Mouse (Mus musculus) E14TG2a.4 (cell line): ENCODE data around the gene Drc7.

Experiments
- H3K27me3 ChIP-seq: 2 replicates; pipeline ENCODE4 v1.6.1; 2014; ENCODE audit warnings: low read length, control low read depth; ENCODE audit not compliant: insufficient read depth
- H3K36me3 ChIP-seq: 2 replicates; pipeline ENCODE4 v1.6.1; 2014; ENCODE audit warnings: low read length, control low read depth; ENCODE audit not compliant: insufficient read depth
- H3K4me1 ChIP-seq: replicated peaks from 2 replicates; pipeline ENCODE4 v1.6.1; 2014; ENCODE audit warnings: low read depth, low read length, control low read depth
- H3K4me3 ChIP-seq: replicated peaks from 2 replicates; pipeline ENCODE4 v1.5.1; 2014; ENCODE audit warnings: mild to moderate bottlenecking, low read length
- H3K9me3 ChIP-seq: 2 replicates; pipeline ENCODE4 v1.6.1; 2014; ENCODE audit warnings: low read length, control low read depth
- CTCF ChIP-seq: conservative IDR thresholded peaks from 2 replicates; pipeline ENCODE4 v1.5.1; 2014; ENCODE audit warnings: low read length
- NANOG ChIP-seq: IDR thresholded peaks from 2 replicates; pipeline ENCODE4 v1.6.1; 2014; ENCODE audit warnings: borderline replicate concordance, low read length, mixed read lengths
- POU5F1 ChIP-seq: IDR thresholded peaks from 2 replicates; pipeline ENCODE4 v1.6.1; 2014; ENCODE audit warnings: low read length, borderline replicate concordance

Drc7 gene

DNA sequence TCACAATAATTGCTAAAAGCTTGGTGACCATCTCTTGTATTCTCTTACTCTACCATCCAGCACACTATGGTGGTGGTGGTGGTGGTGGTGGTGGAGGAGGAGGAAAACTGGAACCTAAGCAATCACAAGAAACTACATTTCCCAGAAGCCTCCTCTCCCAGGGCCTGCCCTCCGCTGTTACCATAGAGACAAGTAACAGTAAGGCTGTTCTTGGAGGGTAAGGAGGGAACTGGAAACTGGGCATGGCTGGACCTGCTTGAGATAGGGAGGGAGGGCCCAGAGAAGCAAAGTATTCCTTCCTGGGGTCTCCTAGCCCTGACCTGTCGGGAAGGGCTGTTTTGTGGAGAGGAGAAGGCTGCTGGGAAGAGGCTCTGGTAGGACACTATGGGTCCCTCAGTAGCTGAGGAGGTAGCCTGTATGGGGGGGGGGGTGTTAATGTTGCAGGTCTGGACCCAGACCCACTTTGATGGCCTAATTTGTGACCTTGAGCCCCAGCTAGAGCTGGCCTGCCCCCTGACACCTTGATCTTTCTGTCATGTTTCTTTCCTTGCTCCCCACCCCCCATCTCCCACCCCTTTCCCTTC, at the start of gene Drc7:
Gene Drc7 (plus strand): TSS at position 177 of the 584 bp plus-strand sequence.
- no peak for TF ChIP-seq CTCF
- no peak for TF ChIP-seq POU5F1
- no peak for TF ChIP-seq NANOG
- Histone ChIP-seq H3K27me3 (no peaks in the 10 kb centered on the region), H3K4me1 (peaks cover 4% of the 10 kb centered on the region), H3K36me3 (no peaks in the 10 kb centered on the region), H3K4me3 (no peak within 1 kb of the TSS), H3K9me3 (no peaks in the 10 kb centered on the region)

DNA sequence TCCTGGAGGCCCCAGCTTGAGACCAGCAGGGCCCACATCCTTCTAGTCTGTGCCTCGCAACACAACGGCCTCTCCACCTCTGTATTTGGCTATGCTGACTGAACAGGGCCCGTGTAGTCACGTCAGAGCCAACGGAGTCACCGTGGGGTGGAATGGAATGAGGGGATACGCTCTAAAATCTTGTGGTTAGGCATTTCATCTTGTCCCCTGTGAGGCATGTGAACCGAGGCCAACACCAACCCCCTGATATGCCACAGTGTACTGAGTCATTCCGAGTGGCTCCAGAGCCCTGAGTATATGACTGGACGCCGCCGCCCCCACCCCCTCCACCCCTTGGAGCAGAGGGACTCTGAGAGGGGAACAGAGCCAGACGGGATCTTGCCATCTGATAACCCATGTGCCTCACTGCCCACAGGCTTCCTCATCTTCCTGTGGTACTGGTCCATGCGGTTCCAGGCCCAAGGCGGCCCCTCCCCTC, 42.4 kb upstream of the Drc7 start:
- H3K27me3 ChIP-seq = peaks cover 10% of the 10 kb centered on the region
- no peaks in the 10 kb centered on the region for H3K9me3 ChIP-seq
- no peak for TF ChIP-seq CTCF
- no peak for TF ChIP-seq NANOG
- no peak for TF ChIP-seq POU5F1
- no peak overlapping the region; the same call in 1 of the 2 replicates for H3K4me3 ChIP-seq
- H3K4me1 ChIP-seq = peaks cover 15% of the 10 kb centered on the region
- H3K36me3 ChIP-seq = no peaks in the 10 kb centered on the region

DNA sequence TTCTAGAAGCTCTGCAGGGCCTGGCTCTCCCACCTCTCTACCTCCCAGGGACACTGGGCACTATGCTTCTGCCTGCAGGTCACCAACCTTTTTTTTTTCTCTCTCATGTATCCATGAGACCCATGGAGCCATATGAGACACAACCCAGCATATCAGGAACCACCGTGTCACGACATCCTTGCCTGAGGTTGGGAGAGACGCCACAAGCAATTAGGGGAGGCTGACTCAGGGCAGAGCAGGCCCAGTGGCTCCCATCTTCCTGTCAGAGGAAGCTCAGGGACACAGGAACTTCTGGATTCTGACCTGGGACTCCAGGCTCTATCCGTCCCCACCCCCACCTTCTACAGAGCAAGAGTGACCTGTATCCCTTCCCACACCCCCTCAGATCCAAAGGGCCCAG, 39.0 kb upstream of the Drc7 start:
- no peak for TF ChIP-seq POU5F1
- TF ChIP-seq NANOG = no peak
- TF ChIP-seq CTCF = no peak
- no peaks in the 10 kb centered on the region for H3K36me3 ChIP-seq

DNA sequence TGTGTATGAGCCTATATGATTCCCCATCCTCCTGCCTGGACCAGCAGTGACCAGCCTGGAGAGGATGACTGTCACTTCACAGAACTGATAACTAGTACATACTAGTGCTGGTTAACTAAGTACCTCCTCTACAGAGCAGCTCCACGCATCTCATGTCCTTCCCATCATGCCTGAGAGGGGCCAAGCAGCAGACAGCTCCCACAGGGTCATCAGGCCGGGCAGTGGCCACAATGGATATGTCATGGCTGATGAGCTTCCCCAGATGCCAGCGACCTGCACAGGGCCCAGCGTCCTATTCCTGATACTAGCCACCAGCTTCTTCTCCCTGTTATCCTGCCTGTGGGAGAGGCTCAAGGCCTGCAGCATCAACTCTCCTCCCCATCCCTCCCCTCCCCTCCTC, 38.2 kb upstream of the Drc7 start:
- TF ChIP-seq NANOG (no peak), CTCF (no peak), POU5F1 (no peak)
- peaks cover 10% of the 10 kb centered on the region for H3K27me3 ChIP-seq
- peaks cover 8% of the 10 kb centered on the region; the same call in 1 of the 2 replicates for H3K9me3 ChIP-seq
- H3K4me3 ChIP-seq = no peak overlapping the region
- H3K36me3 ChIP-seq = no peaks in the 10 kb centered on the region
- H3K4me1 ChIP-seq = peaks cover 31% of the 10 kb centered on the region

More for the DNA sequence above, 39.0 kb upstream of the Drc7 start:
- Histone ChIP-seq H3K27me3 (peaks cover 10% of the 10 kb centered on the region), H3K4me3 (no peak overlapping the region), H3K9me3 (peaks cover 8% of the 10 kb centered on the region; the same call in 1 of the 2 replicates), H3K4me1 (peaks cover 23% of the 10 kb centered on the region)

DNA sequence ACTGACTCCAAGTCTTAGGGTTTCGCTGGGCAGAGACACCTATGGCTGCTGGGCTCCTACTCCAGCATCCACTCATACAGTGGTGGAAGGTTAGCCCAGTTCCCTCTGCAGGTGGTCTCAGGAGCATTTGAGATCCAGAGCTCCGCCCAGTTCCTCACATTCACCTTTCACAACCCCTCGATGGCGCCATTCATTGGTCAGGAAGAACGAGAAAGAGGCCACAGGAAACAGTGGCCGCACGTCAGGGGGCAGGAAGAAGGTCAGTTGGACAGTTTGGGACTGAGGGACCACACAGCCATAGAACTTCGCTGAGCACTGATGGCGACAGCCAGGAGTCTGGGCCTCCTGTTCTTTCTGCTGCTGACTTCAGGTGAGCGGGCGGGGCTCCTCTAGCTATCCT, 37.5 kb upstream of the Drc7 start, which contains the start of gene Adgrg3:
Gene Adgrg3 (plus strand): TSS at position 242 of the 400 bp plus-strand sequence.
- no peak within 1 kb of the TSS for H3K4me3 ChIP-seq
- H3K4me1 ChIP-seq = peaks cover 35% of the 10 kb centered on the region
- peaks cover 10% of the 10 kb centered on the region for H3K27me3 ChIP-seq
- H3K9me3 ChIP-seq = peaks cover 8% of the 10 kb centered on the region; the same call in 1 of the 2 replicates
- TF ChIP-seq POU5F1 (no peak), NANOG (no peak), CTCF (no peak)
- H3K36me3 ChIP-seq = no peaks in the 10 kb centered on the region

DNA sequence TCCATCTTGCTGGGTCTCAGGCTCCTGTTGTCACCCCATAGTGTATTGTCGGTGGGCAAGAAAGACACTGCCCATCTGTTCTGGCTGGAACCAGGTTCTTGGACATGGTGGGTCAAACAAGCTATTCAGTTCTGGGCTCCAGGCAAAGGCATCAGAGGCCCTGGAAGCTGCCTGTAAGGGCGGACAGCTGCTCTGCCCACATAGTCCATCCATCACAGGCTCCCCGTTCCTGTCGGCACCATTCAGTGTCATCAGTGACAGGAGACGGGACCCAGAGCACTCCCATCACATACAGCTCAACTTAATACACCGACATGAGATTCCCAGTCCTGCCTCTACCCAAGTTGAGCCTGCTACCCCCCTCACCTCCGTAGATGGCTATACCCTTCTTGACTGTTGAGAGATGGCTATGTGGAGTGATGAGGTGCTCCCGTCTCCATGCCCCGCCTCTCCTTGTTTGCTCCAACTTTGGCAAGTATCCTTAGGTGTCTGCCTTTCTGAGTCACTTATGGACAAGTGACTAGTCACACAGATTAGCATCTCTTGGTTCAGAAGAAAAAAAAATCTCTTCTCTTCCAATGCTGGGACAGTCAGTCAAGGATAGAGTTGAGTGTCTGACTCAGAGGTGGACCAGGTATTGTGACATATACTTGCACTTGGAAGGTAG, 36.8 kb upstream of the Drc7 start:
- H3K27me3 ChIP-seq = peaks cover 7% of the 10 kb centered on the region
- H3K9me3 ChIP-seq = peaks cover 8% of the 10 kb centered on the region; the same call in 1 of the 2 replicates
- H3K4me1 ChIP-seq = peaks cover 35% of the 10 kb centered on the region
- TF ChIP-seq NANOG = no peak
- TF ChIP-seq POU5F1 = no peak
- no peak for TF ChIP-seq CTCF
- no peak overlapping the region for H3K4me3 ChIP-seq
- no peaks in the 10 kb centered on the region for H3K36me3 ChIP-seq

DNA sequence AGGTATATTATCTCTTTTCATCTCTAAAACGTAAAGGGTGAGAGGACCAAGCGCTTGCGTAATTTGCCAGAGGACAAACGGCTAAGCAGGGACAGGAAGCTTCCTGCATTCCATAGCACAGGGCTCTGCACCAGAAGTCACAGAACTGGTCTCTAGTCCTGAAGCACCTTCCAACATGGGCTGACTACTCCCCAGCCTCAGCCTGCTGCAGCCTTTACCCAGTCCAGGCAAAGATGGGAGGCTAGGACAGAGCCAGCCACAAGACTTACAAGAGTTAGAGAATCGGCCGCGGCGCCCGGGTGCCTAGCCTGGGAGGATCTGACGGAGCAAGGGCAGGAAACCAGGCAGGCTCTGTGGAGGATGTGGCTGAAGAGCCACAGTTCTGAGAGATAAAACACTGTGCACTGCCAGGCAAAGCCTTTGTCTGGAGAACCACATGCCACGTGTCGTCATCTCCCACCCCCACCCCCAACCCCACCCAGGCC, 34.6 kb upstream of the Drc7 start:
- Histone ChIP-seq H3K27me3 (no peaks in the 10 kb centered on the region), H3K4me3 (no peak overlapping the region), H3K4me1 (peaks cover 49% of the 10 kb centered on the region), H3K36me3 (no peaks in the 10 kb centered on the region), H3K9me3 (peaks cover 8% of the 10 kb centered on the region; the same call in 1 of the 2 replicates)
- no peak for TF ChIP-seq POU5F1
- TF ChIP-seq CTCF = no peak
- TF ChIP-seq NANOG = no peak

DNA sequence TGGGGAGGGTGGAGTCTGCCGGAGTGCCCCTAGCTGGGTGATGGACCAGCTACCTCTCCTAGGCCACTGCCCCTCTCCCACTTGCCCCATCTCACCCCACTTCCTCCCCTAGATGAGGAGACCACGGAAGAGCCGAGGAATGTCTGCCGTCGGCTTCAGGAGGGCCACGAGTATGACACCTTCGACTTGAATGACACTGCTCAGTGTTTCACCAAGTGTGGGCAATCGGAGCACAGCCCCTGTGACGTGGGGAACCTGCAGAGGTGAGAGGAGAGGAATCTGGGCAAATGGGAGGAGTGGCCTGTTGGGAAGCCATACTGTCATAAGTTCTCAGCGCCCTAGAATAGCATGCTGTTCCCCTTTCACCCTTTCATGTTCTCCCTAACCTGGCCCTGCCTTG, 34.1 kb upstream of the Drc7 start:
- TF ChIP-seq CTCF (no peak), NANOG (no peak), POU5F1 (no peak)
- Histone ChIP-seq H3K9me3 (peaks cover 8% of the 10 kb centered on the region; the same call in 1 of the 2 replicates), H3K4me1 (peaks cover 49% of the 10 kb centered on the region), H3K4me3 (no peak overlapping the region), H3K27me3 (no peaks in the 10 kb centered on the region), H3K36me3 (no peaks in the 10 kb centered on the region)
